Mouse (Mus musculus): ENCODE measurements around the gene Rnf144b.
A peak's percentile ranks its signal among the peaks of the same experiment; 100 is the strongest.

Gene Rnf144b

DNA sequence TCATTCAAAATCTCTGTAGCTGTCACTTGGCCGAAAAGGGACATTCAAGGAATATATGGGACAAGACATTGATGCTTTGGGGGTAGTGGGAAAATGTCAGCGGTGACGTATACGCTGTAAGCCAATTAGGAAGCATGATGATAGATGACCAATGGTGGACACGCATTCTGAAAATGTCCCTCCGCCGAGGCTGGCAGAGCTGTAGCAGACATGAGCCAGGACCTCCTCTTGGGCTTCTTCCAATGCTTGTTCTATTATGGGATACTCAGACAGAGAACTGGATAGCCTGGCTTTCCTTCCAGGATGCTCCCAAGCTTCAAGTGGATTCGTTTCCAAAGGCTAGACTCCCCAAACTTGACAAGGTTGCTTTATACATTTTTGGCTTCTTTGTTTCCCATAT, 141.9 kb downstream of the Rnf144b start:
- DNase-seq (ENCODE audit: low spot score), result no peak

DNA sequence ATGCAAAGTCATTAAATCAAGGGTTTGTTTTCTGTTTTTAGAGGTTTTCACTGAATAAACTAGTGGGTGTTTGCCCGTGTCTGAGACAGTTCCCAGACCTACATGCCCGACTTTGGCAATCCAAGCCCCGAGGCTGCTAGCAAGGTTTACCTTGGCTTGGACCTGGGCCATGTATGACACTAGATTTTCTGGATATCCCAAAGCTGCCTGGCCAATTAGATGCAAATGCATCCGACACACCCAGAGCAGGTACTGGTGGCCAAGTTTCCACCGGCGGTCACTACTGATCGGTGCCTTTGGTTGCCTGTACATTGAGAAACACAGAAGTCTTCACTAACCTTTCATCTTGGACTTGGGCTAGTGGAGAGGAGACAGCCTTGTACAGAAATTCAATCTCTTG, 144.0 kb downstream of the Rnf144b start:
- DNase-seq (ENCODE audit: low spot score), result no peak

DNA sequence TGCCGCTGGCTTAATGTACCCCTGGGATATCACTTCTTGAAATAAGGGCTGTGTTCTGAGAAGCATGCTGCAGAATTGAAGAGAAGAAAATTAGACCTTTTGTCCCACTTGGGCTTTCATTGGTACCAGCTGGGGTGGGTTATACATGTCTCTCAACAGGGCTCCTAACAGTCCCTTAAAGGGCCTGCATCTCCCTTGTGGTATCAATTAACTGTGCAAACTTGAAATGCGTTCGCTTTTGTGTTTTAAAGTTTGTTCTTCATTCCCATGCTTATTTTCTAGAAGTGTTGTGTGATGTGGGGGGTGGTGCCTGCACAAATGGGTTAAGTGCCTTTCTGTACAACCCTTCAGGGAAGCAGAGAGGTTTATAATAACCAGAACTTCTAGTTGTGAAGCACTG, 145.8 kb downstream of the Rnf144b start:
- DNase-seq (ENCODE audit: low spot score), result no peak

DNA sequence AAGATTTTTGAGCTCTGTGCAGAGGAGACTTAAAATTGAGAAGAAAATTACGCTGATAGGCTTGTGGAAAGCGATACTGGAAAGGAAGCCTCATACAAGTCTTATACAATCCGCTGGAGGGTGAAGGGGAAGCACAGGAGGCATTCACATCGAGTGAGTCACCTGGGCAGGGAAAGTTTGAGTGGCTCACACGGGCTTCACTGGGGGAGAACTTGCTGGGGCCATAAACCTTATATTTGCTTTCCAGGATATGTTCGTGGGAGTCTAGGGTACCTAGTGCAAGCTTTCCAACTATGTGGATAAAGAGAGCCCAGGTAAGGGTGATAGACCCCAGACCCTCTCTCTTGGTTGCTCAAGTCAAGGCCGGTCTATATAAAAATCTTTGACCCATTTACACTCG, 150.5 kb downstream of the Rnf144b start:
- no peak for DNase-seq (ENCODE audit: low spot score)

DNA sequence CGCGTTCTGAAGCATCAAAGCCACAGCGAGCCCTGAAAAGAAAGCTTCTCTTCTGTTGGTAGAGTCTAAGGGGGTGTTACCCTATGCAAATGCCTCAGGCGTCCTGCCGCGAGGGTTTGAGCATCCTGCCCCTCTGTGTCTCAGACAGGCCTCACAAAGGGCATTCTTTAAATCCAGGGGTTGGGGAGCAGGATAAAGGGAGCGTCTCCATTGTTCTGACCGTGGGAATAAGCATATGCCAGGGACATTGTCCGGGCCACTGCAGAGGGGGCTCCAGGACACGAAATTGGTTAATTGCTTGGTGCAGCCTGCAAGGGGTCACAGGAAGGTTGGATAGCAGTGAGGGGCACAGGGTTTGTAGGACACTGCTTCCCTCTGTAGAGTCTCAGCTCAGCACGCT, 151.0 kb downstream of the Rnf144b start:
- DNase-seq (ENCODE audit: low spot score), result peak; percentile 13

DNA sequence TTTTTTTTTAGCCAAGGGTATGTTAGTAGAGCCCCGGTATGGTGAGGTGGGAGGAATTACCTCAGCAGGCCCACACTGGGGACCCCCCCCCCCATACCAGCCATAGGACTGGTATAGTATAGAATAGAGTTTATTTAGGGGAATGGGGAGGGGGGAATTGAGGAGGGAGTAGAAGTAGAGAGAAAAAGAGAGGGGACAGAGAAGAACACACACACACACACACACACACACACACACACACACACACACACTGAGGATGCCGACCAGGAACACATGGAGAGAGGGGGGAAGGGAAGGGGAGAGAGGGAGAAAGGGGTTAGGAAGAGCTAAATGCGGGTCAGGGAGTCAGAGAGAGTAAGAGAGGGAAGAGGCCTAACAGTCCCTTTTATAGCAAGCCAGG, 151.7 kb downstream of the Rnf144b start:
- no peak for DNase-seq (ENCODE audit: low spot score)

DNA sequence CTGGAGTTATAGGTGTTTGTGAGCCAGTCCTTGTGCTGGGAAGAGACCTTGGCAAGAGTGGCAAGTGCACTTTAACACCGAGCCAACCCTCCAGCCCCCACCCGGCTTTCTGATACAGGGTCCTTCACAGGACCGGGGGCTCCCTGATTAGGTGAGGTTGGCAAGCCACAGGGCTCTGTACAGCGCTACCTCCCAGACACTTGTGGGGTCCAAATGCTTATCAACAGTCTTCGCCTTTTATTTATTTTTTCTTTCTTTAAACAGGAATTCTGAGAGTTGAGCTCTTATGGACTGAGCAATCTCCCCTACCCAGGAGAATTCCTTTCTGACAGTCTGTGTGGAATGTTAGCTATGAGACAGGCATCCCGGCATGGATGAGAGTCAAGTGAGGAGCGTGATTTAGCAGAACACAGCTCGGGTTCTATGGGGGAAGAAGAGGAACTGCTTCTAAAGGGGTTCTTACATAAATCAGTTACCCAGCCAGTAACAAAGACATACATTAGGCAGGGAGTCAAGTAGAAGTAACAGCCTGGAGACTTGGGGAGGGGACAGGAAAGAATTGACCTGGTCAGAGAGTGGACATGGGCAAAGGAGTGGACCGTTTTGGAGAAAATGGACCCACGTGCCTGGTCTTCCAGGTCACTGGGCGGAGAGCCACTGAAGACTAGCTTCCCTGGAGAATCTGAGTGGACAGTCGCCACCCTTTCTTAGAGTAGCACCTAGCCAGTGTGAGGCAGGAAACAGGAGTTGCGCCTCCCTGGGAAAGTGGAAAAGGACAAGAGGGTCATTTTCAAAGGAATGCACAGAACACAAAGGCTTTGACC, 154.8 kb downstream of the Rnf144b start:
- no peak for DNase-seq (ENCODE audit: low spot score)

DNA sequence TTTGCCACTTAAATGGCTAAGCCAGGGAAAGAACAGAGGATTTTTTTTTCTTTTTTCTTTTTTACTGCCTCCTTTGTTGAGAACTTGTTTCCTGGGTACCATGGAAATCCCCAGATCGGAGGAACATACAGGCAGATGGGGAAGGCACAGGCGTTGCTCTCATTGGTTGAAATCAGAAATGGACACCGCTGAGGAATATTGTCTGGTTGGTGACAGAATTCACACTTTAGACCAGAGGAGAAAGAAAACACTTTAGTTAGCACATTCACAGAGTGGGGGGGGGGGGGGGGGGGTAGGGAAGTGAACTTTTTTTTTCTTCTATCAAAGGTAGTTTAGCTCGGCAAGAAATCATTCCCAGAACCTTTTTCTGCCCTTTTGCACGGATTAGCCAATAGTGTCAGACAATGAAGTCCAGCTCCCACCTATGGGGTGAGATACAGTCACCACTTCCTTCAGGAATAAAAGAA, 155.4 kb downstream of the Rnf144b start:
- DNase-seq (ENCODE audit: low spot score), result no peak

DNA sequence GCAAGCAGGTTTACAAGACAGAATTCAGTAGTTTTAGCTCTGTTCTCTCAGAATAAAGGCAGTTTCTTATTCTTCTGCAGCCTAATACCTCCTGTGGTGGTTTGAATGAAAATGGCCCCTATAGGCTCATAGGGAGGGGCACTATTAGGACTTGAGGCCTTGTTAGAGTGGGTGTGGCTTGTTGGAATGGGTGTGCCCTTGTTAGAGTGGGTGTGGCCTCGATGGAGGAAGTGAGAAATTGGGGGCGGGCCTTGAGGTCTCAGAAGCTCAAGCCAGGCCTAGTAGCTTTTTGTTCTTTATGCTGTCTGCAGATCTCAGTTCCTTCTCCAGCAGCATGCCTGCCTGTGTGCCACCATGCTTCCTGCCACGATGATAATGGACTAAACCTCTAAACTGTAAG, 159.8 kb downstream of the Rnf144b start:
- no peak for DNase-seq (ENCODE audit: low spot score)

DNA sequence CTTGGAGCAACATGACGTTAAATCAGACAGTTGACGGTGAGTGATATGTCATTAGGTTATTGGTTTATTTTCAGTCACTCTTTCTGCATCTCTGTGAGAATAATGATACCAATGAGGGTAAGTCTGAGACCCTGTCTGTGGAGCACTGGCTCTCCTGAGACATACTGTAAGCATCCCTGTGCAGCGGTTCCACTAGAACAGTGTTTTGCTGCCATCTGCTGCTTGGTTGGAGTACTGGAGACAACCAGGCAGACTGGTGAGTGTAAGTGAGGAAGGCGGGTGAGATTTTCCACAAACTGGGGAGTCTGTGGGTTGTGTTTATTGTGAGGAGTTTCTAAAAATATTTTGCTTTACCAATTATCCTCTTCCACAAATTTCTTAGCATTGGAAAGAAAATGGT, 166.0 kb downstream of the Rnf144b start:
- peak; percentile 70 for DNase-seq (ENCODE audit: low spot score)

DNA sequence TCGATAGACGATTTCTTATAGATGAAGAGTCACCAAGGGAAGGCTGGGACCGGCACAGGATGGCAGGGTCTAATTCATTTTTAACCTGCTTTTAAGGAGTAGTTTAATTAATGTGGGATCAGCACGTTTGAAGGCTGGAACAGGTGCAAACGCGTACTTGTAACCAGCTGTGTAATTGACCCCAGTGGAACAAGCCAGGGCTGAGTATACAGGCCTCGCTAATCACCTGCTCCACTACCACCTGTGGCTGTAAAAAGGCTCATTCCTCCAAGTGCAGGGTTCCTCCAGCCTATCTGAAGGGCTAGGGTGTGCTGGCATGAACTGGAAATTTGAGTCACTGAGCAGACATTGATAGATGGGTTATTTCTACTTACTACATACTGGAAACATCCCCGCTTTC, 174.0 kb downstream of the Rnf144b start:
- DNase-seq (ENCODE audit: low spot score), result no peak

Measured in ovary, postnatal 14 days (tissue).